Mouse (Mus musculus): ENCODE measurements at regions not wholly inside any gene's neighbourhood (a gene's known extent, or its start where the extent isn't known, plus 50 kb on each side); places are given as distances from the start of the nearest gene placed in this dataset.
"Not testable (repeated sequence)": the region's sequence is repeated elsewhere in the genome, so short reads cannot be mapped to it uniquely, and the experiment has no call there.

DNA sequence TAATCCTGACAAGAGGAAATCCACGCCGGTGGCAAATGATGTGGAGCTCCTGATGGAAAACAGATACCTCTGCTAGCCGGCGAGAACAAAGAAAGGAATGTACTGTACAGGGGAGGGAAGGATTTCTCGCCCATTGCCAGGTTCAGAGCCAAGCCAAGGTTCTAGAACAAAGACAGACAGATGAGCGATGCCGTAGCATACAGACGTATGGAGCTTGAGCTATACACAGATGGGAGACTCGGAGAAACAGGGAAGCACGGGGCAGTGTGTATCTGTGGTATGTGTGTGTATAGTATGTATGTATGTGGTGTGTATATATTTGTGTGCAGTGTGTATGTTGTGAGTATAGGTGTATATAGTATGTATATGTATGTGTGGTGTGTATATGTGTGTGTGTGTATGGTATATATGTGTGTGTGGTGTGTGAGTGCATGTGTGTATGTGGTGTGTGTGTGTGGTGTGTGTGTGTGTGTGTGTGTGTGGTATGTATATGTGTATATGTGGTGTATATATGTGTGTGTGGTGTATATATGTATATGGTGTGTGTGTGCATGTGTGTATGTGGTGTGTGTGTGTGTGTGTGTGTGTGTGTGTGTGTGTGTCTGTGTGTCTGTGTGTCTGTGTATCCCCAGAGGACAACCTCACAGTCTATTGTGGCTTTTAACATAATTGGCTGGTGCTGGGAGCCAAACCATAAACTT, 140.6 kb downstream of the Cand1 start:
- DNase-seq (ENCODE audit: low read depth, low spot score) = no peak

DNA sequence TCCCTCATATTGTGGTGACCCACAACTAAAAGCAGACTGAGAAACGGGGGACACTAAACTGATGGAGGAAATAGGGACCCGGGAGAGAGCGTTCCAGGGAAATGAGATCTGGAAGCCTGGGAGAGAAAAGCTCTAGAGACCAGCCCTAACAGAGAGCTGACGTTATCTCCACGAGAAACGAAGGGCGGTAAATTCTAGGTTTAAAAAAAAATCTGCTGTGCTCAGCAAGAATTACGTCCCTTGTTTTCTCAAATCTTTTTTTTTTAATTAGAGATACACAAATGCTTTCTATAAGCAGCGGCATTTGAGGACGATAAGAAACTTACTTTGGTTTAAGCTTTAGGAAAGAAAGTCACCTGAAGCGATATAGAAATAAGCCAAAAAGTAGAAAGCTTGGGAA, 145.7 kb downstream of the Cand1 start:
- DNase-seq (ENCODE audit: low read depth, low spot score) = no peak

DNA sequence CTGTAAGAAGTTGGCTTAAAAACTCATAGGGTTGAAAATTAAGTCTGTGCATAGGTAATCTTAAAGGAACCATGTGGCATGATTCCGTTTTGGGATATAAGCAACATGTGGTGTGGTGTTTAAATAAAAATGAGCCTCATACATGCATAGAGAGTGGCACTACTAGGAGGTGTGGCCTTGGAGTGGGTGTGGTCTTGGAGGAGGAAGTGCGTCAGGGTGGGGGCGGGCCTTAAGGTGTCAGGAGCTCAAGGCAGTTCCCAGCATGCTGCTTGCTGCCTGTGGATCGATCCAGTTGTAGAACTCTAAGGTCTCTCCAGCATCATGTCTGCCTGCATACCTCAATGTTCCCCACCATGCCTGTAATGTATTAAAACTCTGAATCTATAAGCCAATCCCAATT, 152.0 kb downstream of the Cand1 start:
- peak; percentile 75 for DNase-seq (ENCODE audit: low read depth, low spot score)

DNA sequence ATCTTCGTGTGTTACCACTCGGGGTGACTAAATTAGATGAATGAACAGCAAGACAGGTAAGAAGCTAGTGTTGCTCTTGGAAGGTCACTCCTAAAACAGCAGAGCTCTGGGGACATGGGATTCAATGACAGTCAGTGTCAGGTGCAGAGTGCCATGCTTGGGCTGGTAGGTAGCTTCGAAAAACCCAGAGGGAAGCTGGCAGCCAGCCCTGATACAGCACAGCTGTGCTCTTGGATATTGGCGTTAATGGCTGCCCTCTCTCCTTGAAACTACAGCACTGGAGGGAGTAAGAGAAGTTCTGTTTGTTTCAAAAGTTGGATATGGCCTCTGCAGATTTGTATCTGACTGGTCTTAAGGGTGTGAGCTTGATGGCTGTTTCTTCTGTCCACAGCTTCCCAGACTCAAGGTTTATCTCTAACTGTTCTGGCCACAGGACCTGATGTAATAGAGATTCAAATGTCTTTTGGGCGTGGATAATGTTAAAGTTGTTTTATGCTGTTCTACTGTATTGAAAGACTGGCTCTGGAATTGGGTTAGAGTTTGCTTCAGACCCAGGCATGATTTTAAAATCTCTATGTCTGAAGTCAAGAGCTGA, 152.7 kb downstream of the Cand1 start:
- no peak for DNase-seq (ENCODE audit: low read depth, low spot score)

DNA sequence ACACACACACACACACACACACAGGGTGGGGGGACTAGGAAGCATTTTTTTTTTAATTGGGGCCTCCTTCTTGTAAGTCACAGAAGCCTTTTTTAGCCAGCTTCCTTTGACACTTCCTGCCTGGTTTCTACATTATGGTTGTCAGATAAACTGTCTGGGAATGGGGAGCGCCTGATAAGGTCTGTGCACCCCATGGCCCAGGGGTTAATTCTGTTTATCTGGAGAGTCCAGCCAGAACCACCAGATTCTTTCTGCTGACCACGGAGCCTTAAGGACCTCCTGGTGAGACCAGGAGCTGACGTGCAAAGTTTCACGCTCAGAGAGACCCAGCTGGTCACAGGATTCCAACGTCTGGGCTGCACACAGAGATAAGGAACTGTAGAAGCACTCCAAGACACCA, 153.4 kb downstream of the Cand1 start:
- no peak for DNase-seq (ENCODE audit: low read depth, low spot score)

DNA sequence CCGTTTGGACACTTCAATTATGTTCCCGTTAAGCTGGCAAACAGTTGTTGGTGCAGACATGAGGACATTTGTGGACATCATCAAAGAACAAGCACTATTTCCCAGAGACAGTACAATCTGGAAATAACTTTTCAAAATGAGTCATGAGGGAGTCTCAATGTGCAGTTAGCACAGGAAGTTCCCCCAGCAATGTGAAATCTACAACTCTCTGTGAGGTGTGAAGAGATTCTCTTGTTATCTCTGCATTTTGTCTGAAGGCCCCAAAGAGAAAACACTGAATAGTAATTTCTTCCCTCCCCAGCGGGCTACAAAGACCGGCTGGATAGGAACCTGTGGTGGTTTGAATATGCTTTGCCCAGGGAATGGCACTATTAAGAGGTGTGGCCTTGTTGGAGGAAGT, 156.4 kb downstream of the Cand1 start:
- DNase-seq (ENCODE audit: low read depth, low spot score) = no peak

DNA sequence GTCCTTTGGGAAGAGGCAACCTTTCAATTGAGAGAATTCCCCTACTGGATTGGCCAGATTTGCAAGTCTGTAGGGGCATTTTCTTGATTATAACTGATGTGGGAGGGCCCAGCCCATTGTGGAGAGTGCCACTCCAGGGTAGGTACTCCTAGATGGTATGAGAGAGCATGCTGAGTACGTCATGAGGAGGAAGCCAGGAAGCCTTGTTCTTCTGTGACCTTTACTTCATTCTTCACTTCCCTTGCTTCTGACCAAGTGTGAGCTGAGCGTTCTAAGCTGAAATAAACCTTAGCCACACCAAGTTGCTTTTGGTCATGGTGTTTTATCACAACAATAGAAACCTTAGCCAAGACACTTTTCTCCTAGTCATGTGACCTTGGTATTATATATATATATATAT, 157.0 kb downstream of the Cand1 start:
- no peak for DNase-seq (ENCODE audit: low read depth, low spot score)

DNA sequence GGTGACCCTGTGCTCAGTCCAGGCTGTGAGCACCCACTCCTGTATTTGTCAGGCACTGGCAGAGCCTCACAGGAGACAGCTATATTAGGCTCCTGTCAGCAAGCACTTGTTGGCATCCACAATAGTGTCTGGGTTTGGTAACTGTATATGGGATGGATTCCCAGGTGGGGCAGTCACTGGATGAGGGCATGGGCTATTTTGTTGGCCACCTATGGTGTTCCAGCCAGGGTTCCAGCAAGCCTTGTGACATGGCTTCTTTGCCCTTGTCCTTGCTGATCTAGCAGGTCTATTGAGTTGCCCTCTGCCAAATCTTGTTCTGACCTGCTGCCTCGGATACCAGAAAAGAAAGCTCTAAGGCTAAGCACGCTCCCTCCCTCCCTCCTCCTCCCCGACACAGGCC, 158.1 kb downstream of the Cand1 start:
- not testable (repeated sequence) for DNase-seq (ENCODE audit: low read depth, low spot score)

DNA sequence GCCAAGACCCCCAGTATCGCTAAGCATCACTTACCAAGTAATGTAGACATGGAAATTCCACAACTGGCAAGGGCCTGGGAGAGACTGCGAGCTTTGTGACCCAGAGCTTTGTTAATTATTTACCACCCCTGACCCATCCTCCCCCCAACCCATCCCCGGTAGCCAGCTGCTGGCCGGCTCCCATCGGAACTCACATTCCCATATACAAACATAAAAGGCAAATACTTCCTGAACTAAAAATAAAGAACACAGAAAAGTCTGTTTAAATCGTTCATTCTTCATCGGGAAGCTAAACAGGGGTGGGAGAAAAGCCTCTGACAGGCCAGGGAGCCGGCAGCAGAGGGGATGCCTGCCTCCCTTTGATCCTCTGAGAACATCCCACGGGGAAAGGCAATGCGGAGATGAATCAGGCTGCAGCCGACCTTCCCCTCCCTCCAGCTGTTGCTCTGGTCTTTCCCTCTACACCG, 163.7 kb downstream of the Cand1 start:
- no peak for DNase-seq (ENCODE audit: low read depth, low spot score)

DNA sequence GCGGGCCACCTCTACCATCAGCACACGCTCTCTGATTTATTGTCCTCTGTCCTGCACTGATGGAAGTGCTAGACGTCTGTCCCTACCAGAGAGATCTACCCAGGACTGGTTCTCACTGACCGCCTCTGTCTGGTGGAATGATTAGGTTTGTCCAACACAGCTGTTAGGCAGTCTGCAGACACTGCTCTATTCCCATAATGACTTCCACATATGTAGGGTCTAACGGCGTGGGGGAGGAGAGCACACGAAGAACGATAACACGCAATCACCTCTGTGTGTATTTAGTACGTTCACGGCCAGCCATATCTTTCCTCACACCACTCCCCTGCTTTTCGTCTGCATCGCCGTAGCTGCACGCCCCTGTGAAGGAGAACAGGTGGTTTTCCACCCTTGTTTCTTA, 165.0 kb downstream of the Cand1 start:
- DNase-seq (ENCODE audit: low read depth, low spot score) = no peak

DNA sequence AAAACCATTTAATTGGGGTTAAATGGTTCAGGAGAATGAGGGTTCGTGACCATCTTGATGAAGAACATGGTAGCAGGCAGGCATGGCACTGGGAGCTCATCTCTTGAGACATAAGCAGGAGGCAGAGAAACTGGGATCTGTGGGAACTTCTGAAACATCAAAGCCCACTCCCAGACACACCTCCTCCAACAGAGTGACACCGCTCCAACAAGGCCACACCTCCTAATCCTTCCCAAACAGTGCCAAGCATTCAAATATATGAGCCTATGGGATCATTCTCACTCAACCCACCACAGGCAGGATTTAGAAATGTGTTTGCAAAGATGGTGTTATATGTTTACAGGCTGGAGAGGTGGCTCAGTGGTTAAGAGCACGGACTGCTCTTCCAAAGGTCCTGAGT, 165.9 kb downstream of the Cand1 start:
- no peak for DNase-seq (ENCODE audit: low read depth, low spot score)

DNA sequence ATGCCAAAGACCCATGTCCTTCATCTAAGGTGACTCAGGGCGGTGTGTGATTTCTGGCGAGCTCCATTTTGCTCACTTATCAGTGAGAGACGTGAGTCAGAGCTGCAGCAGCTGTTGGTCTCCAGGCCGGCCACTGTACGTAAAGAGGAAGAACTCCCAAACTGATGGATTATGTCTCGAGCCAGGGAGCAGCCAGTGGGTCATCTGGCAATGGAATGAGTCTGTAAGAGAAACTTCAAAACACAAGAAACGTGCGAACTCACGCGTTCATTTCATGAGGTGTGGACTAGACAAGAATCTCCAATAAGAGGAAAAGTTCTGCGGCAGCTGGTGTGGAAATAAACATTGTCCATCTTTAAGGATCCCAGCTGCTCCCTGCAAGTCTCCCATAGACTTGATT, 170.4 kb downstream of the Cand1 start:
- no peak for DNase-seq (ENCODE audit: low read depth, low spot score)

DNA sequence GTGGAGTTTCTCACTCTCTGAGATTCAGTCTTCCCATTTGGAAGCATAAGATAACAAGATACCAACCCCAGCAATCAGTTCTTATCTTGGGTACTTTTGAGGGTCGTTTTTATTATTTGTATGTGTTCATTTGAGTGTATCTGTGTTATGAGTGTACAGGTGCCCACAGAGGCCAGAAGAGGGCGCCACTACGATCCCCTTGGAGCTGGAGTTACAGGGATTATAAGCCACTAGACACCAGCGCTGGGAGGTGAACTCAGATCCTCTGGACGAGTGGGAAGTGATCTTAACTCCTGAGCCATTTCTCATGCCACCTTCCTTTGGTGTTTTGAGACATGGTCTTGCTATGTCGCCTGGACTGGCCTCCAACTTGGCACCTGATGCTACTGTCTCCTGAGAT, 172.0 kb downstream of the Cand1 start:
- DNase-seq (ENCODE audit: low read depth, low spot score) = peak; percentile 46

DNA sequence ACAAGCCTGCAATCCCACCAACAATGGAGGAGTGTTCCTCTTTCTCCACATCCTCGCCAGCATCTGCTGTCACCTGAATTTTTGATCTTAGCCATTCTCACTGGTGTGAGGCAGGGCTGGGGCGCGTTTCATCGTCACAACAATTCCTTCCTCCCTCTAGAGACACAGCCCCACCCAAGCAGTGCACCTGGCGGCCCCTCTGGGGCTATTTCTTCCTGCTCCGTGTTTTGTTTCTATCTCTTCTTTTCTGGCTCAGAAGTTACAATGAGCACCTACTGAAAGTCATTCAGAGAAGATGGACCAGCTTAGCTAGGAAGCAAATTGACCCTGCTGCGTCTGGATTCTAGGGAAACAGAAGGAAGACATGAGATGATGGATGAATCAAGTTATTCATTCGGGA, 172.5 kb downstream of the Cand1 start:
- no peak for DNase-seq (ENCODE audit: low read depth, low spot score)

DNA sequence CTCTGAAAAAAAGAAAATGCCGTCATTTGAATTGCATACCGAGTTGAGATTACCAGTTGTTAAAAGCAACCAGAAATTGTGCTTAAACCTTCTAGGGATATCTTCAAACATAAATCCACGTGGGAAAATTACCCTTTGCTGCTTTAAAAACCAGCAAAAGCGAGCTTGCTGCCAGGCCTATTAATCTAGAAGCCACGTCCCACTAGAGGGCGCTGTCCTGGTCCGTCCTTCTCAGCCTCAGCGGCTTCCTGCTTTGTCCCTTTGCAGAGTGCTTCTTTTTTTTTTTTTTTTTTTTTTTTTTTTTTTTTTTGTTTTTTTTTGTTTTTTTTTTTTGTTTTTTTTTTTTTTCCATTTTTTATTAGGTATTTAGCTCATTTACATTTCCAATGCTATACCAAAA, 173.9 kb downstream of the Cand1 start:
- DNase-seq (ENCODE audit: low read depth, low spot score) = peak; percentile 89

DNA sequence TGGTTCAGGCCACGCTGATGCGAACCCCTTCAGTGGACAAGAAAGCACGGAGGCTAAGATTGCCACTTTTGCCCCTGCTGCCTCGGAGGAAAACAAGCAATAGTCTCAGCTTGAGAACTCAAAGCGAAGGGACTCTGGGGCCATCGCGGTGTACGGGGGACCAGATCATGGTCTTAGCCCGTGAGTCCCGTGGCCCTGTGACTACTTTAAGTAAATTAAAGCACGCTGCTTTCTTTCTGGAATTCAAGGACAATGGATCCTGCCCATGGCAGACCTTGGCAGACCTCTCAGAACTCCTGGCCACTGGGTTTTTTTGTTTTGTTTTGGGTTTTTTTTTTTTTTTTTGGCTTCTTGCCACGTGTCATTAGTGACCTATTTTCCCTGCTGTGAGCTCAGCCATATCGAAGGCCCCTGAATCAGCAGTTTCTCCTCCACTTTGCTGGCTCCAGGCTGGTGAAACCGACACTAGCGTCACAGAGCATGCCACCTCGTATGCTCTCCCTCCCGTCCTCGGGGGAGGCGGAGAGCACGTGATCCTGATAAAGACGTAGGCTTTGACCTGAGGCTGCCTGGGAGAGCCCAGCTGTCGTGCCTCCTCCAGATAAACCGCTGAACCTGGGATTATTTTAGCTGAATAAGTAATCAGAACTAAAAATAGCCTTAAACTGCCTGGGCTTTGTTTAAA, 174.6 kb downstream of the Cand1 start:
- DNase-seq (ENCODE audit: low read depth, low spot score) = peak; percentile 14

DNA sequence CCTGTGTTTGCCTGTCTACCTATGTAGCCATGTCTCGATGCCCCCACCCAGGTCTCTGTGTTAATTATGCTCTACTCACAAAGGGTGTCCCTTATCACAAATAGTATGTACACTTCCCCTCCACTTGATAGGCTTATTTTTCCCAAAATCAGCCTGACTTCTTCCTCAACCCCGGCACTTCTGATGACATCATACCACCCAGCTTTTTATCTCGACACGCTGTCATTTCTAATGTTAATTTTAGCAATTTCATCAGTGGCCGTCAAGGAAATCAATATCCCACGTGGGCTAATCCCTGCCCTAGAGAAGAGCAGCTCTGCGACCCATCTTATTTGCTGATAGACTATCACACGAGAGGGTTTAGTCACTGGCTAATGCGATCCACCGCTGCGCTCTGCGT, 175.6 kb downstream of the Cand1 start:
- no peak for DNase-seq (ENCODE audit: low read depth, low spot score)

DNA sequence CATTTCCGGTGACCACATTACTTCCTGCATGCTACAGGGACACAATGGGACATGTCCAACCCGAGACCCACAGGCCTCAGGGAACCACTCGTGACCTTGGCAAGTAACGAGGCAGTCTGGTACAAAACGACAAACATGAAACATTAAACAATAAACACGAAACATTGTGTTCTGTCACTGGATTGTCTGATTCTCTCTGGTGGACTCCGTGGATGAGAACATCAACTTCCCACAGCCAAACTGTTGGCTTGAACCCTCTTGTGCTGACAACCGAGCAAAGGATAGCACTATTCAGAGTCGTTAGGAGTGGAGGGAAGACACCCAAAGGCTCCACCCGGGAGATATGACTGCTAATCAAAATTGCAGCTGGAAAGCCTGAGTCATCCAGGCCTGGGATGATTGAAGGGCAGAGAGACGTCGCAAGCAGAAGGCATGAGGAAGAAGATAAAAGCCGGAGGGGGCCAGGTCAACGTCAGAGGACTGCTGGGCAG, 176.6 kb downstream of the Cand1 start:
- DNase-seq (ENCODE audit: low read depth, low spot score) = no peak

DNA sequence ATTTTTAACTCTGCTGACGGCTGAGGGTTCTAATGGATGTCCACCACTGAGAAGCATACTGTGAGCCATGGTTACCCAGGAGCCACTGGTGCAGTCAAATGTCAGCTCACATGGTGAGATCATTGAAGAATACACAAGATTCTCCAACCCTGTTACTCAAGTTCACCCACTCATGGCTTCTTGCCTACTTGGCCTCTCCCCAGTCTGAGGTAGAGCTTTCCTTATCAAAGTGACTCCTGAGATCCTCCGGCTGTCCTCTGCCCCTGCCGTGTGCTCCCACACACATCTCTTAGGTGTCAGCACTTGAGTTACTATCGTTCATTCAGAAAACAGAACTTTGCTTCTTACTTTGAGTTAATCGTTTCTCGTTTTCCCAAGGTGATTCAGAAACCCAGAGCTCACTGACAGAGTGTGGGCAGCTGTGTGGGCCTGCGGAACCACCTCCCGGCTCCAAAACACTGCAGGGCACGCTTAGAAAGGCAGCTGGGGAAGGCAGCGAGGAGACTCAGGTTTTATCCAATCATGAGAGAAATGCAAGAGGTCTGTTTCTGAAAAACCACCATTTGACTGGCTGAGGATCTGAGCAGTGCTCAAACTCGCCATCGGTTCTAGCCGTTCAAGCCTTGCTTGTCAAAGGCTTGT, 177.8 kb downstream of the Cand1 start:
- DNase-seq (ENCODE audit: low read depth, low spot score) = no peak

DNA sequence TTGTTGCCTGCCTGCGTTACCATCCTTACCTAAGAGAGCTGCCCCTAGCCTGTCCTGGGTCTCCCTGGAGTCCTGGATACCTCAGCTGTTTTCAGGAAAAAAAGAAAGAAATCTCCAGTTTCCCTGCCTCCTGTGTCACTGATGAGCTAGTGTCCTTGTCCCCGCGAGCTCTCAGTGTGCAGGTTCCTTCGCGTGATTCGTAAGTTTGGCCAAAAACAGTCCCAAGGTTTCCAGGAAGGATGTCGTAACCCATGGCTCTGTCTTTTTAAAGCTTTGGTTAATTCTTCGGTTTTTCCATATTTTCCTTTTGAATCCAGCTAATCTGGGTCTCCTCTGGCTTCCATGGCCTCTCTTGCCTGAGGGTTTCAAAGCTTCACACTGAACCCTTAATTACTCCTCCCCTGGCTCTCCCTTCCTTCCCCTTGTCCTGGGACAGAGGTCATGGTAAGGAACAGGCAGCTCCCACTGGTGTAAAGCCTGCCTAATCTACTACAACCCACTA, 178.5 kb downstream of the Cand1 start:
- no peak for DNase-seq (ENCODE audit: low read depth, low spot score)

DNA sequence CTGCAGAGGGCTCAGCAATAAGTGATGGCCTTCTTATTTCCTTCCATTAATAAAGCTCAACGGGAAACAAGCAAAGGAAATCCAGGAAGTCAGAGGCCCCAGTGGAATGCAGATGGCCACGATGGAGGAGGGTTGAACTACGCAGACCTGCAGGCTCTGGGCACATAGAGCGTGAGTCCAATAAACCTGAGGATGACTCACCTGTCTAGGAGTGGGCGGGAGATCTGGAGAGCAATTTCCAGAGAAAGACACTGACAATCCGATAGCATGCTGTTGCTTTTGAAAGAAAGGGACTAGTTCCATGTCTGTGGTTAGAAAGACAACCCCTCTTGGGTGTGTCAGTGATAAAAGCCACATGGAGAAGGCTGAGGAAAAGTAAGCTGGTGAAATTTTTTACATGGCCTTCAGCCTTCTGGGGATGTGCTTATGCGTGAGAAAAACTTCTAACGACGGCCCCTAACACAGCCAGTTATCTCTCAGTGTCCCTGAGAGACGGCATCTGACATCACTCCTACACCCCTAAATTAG, 181.3 kb downstream of the Cand1 start:
- no peak for DNase-seq (ENCODE audit: low read depth, low spot score)

DNA sequence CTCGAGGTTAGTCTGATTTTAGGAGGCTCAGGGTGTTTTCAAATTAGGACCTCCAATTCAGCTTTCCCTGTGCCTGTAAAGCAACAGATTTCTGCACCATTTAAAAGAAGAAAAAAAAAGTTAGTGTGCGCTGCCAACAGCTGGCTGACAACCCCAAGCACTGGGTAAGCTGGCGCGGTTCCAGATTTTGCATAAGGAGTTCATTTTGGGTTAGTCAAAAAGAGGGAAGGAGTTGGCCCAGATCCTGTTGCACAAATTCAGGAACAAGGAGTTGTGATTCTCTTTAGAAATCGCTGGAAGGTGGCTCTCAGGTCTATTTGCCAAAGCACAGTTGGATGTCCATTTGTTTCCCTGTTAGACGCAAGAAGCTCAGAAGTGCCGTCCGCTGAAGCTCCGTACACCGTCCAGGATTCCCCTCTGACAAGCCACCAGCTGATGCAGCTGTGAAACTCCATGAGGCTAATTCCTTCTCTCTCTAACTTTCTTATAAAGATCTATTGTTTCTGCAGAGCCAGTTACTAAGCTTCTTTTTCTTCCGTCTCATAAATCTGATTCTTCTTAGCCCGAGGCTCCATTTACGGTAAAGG, 184.6 kb downstream of the Cand1 start:
- DNase-seq (ENCODE audit: low read depth, low spot score) = no peak
